Mouse (Mus musculus) kidney, postnatal 14 days (tissue): Measurements from ENCODE around the gene Magi3.

Source experiments
- DNase-seq: peaks from one replicate; pipeline ENCODE4 v3.0.0; 2022; ENCODE audit warnings: mixed read lengths

Gene Magi3

DNA sequence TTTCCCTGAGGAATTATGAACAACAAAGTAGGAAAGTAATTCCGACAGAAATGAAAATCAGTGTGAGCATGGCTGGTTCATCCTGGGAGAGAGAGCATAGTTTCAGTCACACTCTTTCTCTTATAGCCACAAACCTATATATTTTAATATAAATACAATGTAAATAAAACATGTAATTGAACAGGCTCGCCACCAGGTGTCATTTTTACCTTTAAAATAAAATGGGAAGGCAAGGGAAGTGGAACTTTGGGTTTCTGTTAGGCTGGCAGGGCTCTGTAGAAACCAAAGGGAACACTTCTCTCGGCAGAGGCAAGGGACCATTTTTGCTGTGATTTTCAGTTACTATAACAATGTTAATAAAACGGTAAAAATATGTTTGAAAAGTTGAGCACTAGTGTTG lies 200.7 kb downstream of the Magi3 start:
- DNase-seq, result no peak

GRCm38 (mm10) chr3:104017931-104018330 lies 202.2 kb downstream of the Magi3 start:
- DNase-seq, result no peak

GRCm38 (mm10) chr3:104011972-104012371 lies 208.2 kb downstream of the Magi3 start:
- DNase-seq, result no peak

- no peak for DNase-seq
Observed at GRCm38 (mm10) chr3:104009924-104010662, 210.1 kb downstream of the Magi3 start.

- peak; percentile 50 for DNase-seq
Observed at GRCm38 (mm10) chr3:104007479-104007878, 212.7 kb downstream of the Magi3 start.

- no peak for DNase-seq
Observed at GRCm38 (mm10) chr3:104006896-104007466, 213.2 kb downstream of the Magi3 start.

DNA sequence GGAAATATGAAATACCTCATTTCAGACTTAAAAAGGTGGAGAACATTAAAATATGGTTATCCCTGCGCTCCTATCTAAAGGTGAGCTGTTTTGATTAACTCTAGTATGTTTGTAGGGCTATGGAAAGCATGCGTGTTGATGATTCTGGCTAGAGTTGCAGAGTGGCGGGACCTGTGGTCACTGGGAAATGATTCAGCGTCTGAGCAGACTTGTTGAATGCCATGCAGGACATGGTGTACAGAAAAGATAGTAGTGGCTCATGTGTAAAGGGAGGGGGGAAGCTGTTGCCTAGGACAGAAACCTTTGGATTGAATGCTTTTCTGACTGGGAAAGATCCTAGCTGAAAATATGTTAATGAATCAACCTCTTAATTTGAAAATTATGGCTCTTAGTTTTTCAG lies 221.4 kb downstream of the Magi3 start:
- no peak for DNase-seq

- no peak for DNase-seq
Observed at GRCm38 (mm10) chr3:103991271-103991670, 228.9 kb downstream of the Magi3 start.

GRCm38 (mm10) chr3:103989352-103989751 lies 230.8 kb downstream of the Magi3 start:
- no peak for DNase-seq

DNA sequence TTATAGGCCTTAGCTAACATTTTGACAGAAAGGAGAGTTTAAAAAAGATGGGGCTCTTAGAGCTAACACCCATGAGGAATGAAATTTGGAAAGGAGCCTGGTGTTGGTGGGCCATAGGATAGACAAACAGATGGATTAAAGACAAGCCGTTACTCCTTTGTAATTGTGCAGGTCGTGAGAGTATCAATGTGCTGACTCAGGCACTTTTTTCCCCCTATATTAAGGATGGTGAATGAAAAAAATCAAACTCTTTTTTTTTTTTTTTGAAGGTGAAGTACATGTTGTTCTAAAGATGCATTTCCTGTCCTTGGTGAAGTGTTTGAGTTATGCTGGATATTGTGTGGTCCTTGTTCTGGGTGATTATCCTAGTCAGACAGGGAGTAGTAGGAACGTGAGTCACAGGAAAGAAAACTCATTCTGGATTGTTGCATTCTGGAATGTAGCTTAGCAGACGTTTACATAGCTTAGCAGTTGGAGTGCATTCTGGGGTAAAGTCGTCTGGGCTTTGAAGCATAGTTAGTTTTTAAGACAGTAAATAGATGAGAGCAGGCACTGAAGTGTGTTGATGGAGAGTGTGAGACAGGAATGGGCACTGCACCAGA lies 232.2 kb downstream of the Magi3 start:
- no peak for DNase-seq

DNA sequence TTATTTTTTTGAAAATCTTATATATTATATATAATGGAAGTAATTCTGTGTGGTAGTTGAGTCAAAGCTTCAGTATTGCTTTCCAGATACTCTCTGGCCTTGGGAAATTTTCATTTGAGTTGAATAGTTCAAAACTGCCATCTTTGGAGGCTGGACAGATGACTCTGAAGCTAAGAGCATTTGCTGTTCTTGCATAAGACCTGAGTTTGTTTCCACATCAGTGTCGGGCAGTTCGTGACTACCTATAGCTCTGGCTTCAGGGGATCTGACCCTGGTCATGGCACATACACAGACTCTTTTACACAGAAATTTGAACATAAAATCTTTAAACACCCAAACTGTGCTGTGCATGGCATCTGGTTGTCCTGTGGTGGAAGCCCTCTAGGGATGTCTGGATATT lies 235.0 kb downstream of the Magi3 start:
- DNase-seq, result no peak

- DNase-seq, result no peak
Observed at GRCm38 (mm10) chr3:103984556-103984955, 235.6 kb downstream of the Magi3 start.

DNA sequence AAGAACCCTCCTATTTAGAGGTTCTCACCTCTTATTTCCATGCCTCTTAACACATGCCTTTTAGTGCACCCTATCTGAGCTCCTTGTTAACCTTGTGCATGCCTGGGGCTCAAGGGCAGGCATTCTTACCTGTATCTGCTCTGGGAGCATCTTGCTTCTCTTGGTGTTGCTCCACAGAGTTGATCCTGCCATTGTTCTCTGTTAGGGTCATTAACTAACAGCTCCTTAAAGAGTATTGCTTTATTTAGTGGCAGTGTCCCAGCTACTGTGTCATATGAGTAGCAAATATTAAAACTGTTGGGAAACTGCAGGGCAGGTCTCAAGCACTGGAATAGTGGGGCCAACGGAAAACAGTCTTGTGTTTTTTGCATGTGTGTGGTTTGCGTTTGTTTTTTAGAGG lies 249.0 kb downstream of the Magi3 start:
- no peak for DNase-seq

- no peak for DNase-seq
Observed at GRCm38 (mm10) chr3:103968701-103969100, 251.5 kb downstream of the Magi3 start.

GRCm38 (mm10) chr3:103967861-103968691 lies 252.1 kb downstream of the Magi3 start, which contains the start of gene Phtf1:
Gene Phtf1 (plus strand): TSS chr3:103968110.
- peak; percentile 92 for DNase-seq

- no peak for DNase-seq
Observed at GRCm38 (mm10) chr3:103967231-103967630, 252.9 kb downstream of the Magi3 start.
